Mouse (Mus musculus): ENCODE measurements around the gene Tubb2a. TPM values are rescaled to one million over a fixed set of nuclear protein-coding genes. Genes with fewer than 3 reads are reported as not detected.
A peak's percentile ranks its signal among the peaks of the same experiment; 100 is the strongest.

Tubb2a gene
- polyA plus RNA-seq (2014; fragmentation: Nextera tagmentation; extraction: Ambion mirVana), result 200 and 219 TPM in 2 replicates

DNA sequence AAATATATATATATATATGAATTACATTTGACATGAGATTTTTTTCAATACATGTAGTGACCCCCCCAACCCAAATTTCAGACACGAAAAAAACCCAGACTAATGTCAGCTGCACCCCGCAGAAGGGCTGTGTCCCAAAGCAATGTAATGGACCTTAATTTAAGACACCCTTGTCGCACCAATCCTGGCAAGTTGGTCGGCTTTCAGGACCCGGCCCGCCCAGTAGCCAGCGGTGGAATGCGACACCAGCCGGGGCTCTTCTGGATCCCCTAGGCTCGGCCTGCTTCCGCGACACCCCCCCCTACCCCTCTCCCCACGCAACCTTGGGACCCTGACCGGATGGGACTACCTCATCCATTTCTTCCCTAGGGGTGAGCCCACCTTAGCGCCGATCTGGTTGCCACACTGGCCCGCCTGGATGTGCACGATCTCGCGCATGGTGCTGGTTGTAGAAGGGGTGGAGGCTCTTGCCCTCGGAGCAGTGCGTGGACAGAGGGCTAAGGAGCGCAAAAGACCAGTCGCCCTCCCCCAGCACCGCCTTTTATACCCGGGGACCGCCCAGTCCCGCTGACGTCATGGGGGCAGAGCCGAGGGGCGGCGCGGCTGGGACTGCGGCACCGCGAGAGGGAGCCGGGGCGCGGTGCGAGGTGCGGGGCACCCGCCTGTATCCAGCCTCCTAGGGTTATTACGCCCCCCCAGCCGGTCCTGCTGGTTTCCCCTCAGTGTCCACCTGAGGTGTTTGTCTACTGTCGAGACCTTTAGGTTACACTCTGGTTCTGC is at the start of gene Tubb2a:
Tubb2a (minus strand) TSS at position 516 of the 780 bp plus-strand sequence.
- under 1% methylated on average over 45 of the region's 45 CpGs for WGBS

DNA sequence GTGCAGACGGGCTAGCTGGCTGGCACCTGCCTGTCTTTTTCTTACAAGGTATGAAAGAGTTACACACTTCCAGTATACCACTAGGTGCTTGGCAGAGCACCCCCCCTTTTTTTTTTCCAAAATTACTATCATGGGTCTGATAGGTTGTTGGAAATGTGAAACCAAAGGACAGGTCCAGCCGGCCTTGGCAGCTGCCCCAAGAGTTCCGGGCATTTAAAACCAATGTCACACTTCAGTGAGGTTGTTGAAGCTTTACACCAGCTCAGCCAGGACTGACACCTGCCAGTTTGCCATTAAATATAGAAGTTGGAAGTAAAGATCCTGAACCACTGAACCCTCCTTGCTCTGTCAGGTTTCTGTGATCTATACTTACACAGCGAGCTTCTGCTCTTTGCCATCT is 47.9 kb upstream of the Tubb2a start:
- ATAC-seq (replicated peaks; ENCODE audit: low FRiP score, low TSS enrichment, low read depth) (no peak), DNase-seq (ENCODE audit: low spot score) (no peak)
- peaks cover 32% of the 10 kb centered on the region for H3K36me3 ChIP-seq (ENCODE audit: control insufficient read depth, insufficient read depth, low read length)
- H3K4me1 ChIP-seq (replicated peaks; ENCODE audit: control insufficient read depth, insufficient read depth, low read length), result peaks cover 18% of the 10 kb centered on the region; the same call in 1 of the 2 replicates
- H3K9ac ChIP-seq (ENCODE audit: low read length), result no peak overlapping the region
- no peak overlapping the region; the same call in 1 of the 2 replicates for H3K4me2 ChIP-seq (ENCODE audit: low read length)
- H3K27ac ChIP-seq (ENCODE audit: low read depth), result no peak overlapping the region
- 81% methylated on average over 4 of the region's 4 CpGs for WGBS
- H3K4me3 ChIP-seq (ENCODE audit: low read depth, low read length), result no peak overlapping the region
- H3K9me3 ChIP-seq (ENCODE audit: control insufficient read depth, low read length), result no peaks in the 10 kb centered on the region
- no peaks in the 10 kb centered on the region for H3K27me3 ChIP-seq (replicated peaks; ENCODE audit: control insufficient read depth, insufficient read depth, low read length)

More for the DNA sequence above, at the start of gene Tubb2a:
- ATAC-seq (replicated peaks; ENCODE audit: low FRiP score, low TSS enrichment, low read depth) (peak; percentile 92), DNase-seq (ENCODE audit: low spot score) (peak; percentile 96)
- H3K4me3 ChIP-seq (ENCODE audit: low read depth, low read length), result peak within 1 kb of the TSS; percentile 72
- peaks cover 15% of the 10 kb centered on the region for H3K36me3 ChIP-seq (ENCODE audit: control insufficient read depth, insufficient read depth, low read length)
- H3K27ac ChIP-seq (ENCODE audit: low read depth), result peak within 1 kb of the TSS; percentile 65
- H3K9me3 ChIP-seq (ENCODE audit: control insufficient read depth, low read length), result no peaks in the 10 kb centered on the region
- H3K4me2 ChIP-seq (ENCODE audit: low read length), result peak within 1 kb of the TSS; percentile 85
- peaks cover 7% of the 10 kb centered on the region for H3K4me1 ChIP-seq (replicated peaks; ENCODE audit: control insufficient read depth, insufficient read depth, low read length)
- no peaks in the 10 kb centered on the region for H3K27me3 ChIP-seq (replicated peaks; ENCODE audit: control insufficient read depth, insufficient read depth, low read length)
- peak within 1 kb of the TSS; percentile 68 for H3K9ac ChIP-seq (ENCODE audit: low read length)

DNA sequence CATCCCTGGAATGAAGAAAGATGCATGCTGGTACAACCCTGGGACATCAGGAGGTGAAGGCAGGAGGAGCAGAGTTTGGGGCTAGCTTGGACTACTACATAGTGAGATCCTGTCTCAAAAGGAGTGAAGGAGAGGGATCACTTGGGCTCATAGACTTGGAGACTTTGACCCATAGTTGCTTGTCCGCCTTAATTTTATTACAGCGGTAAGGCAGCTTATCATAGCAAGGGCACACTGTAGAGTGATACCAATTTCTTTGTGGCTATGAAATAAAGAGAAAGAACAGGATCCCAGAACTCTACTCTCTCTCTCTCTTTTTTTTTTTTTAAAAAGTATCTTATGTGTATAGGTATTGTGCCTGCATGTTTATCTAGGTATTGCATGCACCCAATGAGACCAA is 42.7 kb upstream of the Tubb2a start:
- 97% methylated on average over 2 of the region's 2 CpGs for WGBS
- Histone ChIP-seq H3K4me2 (ENCODE audit: low read length) (no peak overlapping the region), H3K36me3 (ENCODE audit: control insufficient read depth, insufficient read depth, low read length) (peaks cover 23% of the 10 kb centered on the region), H3K27me3 (replicated peaks; ENCODE audit: control insufficient read depth, insufficient read depth, low read length) (no peaks in the 10 kb centered on the region), H3K9ac (ENCODE audit: low read length) (no peak overlapping the region), H3K4me3 (ENCODE audit: low read depth, low read length) (no peak overlapping the region), H3K27ac (ENCODE audit: low read depth) (no peak overlapping the region), H3K4me1 (replicated peaks; ENCODE audit: control insufficient read depth, insufficient read depth, low read length) (peaks cover 6% of the 10 kb centered on the region; the same call in 1 of the 2 replicates), H3K9me3 (ENCODE audit: control insufficient read depth, low read length) (no peaks in the 10 kb centered on the region)
- ATAC-seq (replicated peaks; ENCODE audit: low FRiP score, low TSS enrichment, low read depth) (no peak), DNase-seq (ENCODE audit: low spot score) (no peak)

DNA sequence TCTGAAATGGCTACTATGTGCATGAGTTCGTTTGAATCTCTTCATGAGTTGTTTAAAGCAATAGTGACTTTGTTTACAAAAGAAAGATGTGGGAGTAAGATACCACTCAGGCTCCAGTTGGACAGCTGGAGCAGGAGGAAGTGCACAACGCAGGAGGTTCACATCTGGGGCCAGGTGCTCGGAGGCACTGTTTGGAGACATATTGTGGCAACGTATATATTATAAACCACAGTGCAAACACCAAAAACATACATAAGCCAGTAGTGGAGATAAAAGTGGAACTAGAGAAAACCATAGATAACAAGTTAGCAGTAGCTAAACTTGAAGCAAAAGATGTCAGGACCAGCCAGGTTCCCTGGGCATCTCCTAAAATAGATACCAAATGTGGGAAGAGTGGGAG is 41.6 kb upstream of the Tubb2a start:
- Histone ChIP-seq H3K36me3 (ENCODE audit: control insufficient read depth, insufficient read depth, low read length) (peaks cover 12% of the 10 kb centered on the region; the same call in 1 of the 2 replicates), H3K9ac (ENCODE audit: low read length) (no peak overlapping the region), H3K27me3 (replicated peaks; ENCODE audit: control insufficient read depth, insufficient read depth, low read length) (no peaks in the 10 kb centered on the region), H3K4me3 (ENCODE audit: low read depth, low read length) (no peak overlapping the region), H3K4me2 (ENCODE audit: low read length) (no peak overlapping the region), H3K27ac (ENCODE audit: low read depth) (no peak overlapping the region), H3K9me3 (ENCODE audit: control insufficient read depth, low read length) (no peaks in the 10 kb centered on the region), H3K4me1 (replicated peaks; ENCODE audit: control insufficient read depth, insufficient read depth, low read length) (no peaks in the 10 kb centered on the region)
- ATAC-seq (replicated peaks; ENCODE audit: low FRiP score, low TSS enrichment, low read depth) (no peak), DNase-seq (ENCODE audit: low spot score) (no peak)
- 23% methylated on average over 4 of the region's 4 CpGs for WGBS

DNA sequence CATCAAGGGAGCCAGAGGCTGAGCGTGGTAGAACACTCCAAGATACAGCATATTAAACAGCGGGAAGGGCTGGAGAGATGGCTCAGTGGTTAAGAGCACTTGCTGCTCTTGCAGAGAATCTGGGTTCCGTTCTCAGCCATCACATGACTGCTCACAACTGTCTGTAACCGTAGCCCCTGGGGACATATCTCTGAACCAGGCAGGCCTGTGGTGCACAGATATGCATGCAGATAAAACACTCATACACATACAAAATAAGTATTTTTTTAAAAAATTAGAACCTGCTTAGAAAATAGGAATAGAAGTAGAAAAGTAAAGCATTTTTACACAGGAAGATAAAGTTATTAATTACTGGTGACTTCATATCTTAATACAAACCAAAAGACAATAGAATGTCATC is 41.0 kb upstream of the Tubb2a start:
- ATAC-seq (replicated peaks; ENCODE audit: low FRiP score, low TSS enrichment, low read depth) (no peak), DNase-seq (ENCODE audit: low spot score) (no peak)
- Histone ChIP-seq H3K27ac (ENCODE audit: low read depth) (no peak overlapping the region), H3K4me2 (ENCODE audit: low read length) (no peak overlapping the region), H3K4me3 (ENCODE audit: low read depth, low read length) (no peak overlapping the region), H3K4me1 (replicated peaks; ENCODE audit: control insufficient read depth, insufficient read depth, low read length) (no peaks in the 10 kb centered on the region), H3K9ac (ENCODE audit: low read length) (no peak overlapping the region), H3K36me3 (ENCODE audit: control insufficient read depth, insufficient read depth, low read length) (0 out of 2 replicates have a peak, but pooled peaks cover 6% of the 10 kb centered on the region), H3K9me3 (ENCODE audit: control insufficient read depth, low read length) (no peaks in the 10 kb centered on the region), H3K27me3 (replicated peaks; ENCODE audit: control insufficient read depth, insufficient read depth, low read length) (no peaks in the 10 kb centered on the region)
- WGBS, result 77% methylated on average over 4 of the region's 4 CpGs

DNA sequence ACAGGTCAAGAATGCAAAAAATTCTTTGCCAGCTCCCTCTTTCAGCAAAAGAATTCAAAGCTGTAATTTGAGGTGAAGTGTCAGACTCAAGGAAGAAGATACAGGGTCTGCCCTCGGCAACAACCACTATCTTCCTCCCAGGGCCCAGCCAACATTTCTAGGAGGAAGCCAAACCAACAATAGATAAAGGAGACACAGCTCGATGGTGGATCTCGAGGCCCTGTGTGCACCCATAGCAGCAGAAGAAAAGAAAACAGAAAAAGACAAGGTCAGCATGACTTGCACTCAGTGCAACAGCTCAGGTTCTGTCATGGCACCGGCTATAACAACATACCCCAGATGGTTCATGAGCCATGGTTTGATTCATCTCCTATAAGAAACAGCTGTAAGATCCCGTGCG is 38.7 kb upstream of the Tubb2a start:
- Histone ChIP-seq H3K9me3 (ENCODE audit: control insufficient read depth, low read length) (no peaks in the 10 kb centered on the region), H3K4me1 (replicated peaks; ENCODE audit: control insufficient read depth, insufficient read depth, low read length) (no peaks in the 10 kb centered on the region), H3K27me3 (replicated peaks; ENCODE audit: control insufficient read depth, insufficient read depth, low read length) (no peaks in the 10 kb centered on the region), H3K4me2 (ENCODE audit: low read length) (no peak overlapping the region), H3K36me3 (ENCODE audit: control insufficient read depth, insufficient read depth, low read length) (no peaks in the 10 kb centered on the region), H3K9ac (ENCODE audit: low read length) (no peak overlapping the region), H3K4me3 (ENCODE audit: low read depth, low read length) (no peak overlapping the region), H3K27ac (ENCODE audit: low read depth) (no peak overlapping the region)
- no peak for ATAC-seq (replicated peaks; ENCODE audit: low FRiP score, low TSS enrichment, low read depth)
- no peak for DNase-seq (ENCODE audit: low spot score)
- WGBS, result 70% methylated on average over 6 of the region's 6 CpGs

DNA sequence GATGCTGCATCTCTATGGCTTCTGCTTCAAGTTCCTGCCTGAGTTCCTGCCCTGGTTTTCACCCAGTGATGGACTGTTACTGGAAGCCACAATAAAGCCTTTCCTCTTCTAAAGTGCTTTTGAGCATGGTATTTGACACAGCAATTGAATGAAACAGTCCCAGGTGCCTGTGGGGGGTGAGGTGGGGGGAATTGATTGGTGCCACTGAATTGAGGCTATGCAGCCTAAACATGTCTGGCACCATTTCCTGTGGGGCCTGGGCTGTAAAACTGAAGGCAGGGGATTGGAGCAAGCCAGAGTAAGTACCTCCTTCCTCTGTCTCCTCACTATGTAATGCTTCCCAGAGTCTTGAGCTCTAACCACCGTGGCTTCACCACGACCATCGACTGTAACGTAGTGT is 36.8 kb upstream of the Tubb2a start:
- 67% methylated on average over 4 of the region's 4 CpGs for WGBS
- DNase-seq (ENCODE audit: low spot score) (no peak), ATAC-seq (replicated peaks; ENCODE audit: low FRiP score, low TSS enrichment, low read depth) (no peak)

DNA sequence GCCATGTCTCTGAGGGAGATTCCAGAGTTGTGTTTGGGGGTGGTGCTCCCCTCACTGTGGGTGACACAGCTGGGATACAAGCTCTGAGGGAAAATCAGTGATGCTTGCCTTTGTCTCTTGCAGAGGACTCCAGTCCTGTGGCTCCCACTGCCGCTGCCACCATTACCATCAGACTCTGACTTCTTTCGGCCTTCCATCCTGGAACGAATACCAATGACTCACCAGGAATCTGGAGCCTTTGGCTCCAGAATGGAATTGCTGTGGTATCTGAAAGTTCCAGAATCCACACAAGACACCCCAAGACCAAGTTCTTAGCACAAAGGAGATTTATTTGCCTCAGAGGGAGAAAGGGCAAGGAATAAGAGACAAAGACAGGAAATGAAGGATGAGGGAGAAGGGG is 35.3 kb upstream of the Tubb2a start:
- H3K9me3 ChIP-seq (ENCODE audit: control insufficient read depth, low read length), result no peaks in the 10 kb centered on the region
- H3K4me2 ChIP-seq (ENCODE audit: low read length), result no peak overlapping the region
- H3K27me3 ChIP-seq (replicated peaks; ENCODE audit: control insufficient read depth, insufficient read depth, low read length), result no peaks in the 10 kb centered on the region
- no peaks in the 10 kb centered on the region for H3K36me3 ChIP-seq (ENCODE audit: control insufficient read depth, insufficient read depth, low read length)
- no peak for DNase-seq (ENCODE audit: low spot score)
- no peaks in the 10 kb centered on the region for H3K4me1 ChIP-seq (replicated peaks; ENCODE audit: control insufficient read depth, insufficient read depth, low read length)
- no peak overlapping the region for H3K4me3 ChIP-seq (ENCODE audit: low read depth, low read length)
- H3K9ac ChIP-seq (ENCODE audit: low read length), result no peak overlapping the region
- ATAC-seq (replicated peaks; ENCODE audit: low FRiP score, low TSS enrichment, low read depth), result no peak
- WGBS, result 85% methylated on average over 3 of the region's 3 CpGs
- no peak overlapping the region for H3K27ac ChIP-seq (ENCODE audit: low read depth)

More for the DNA sequence above, 36.8 kb upstream of the Tubb2a start:
- Histone ChIP-seq H3K4me1 (replicated peaks; ENCODE audit: control insufficient read depth, insufficient read depth, low read length) (no peaks in the 10 kb centered on the region), H3K4me2 (ENCODE audit: low read length) (no peak overlapping the region), H3K36me3 (ENCODE audit: control insufficient read depth, insufficient read depth, low read length) (no peaks in the 10 kb centered on the region), H3K27ac (ENCODE audit: low read depth) (no peak overlapping the region), H3K9me3 (ENCODE audit: control insufficient read depth, low read length) (no peaks in the 10 kb centered on the region), H3K27me3 (replicated peaks; ENCODE audit: control insufficient read depth, insufficient read depth, low read length) (no peaks in the 10 kb centered on the region), H3K9ac (ENCODE audit: low read length) (no peak overlapping the region), H3K4me3 (ENCODE audit: low read depth, low read length) (no peak overlapping the region)

All from intestine, embryonic 14.5 days (tissue).